Mouse (Mus musculus): ENCODE data around the gene Svs5.
"Not testable (repeated sequence)": the region's sequence is repeated elsewhere in the genome, so short reads cannot be mapped to it uniquely, and the experiment has no call there.

Gene Svs5

DNA sequence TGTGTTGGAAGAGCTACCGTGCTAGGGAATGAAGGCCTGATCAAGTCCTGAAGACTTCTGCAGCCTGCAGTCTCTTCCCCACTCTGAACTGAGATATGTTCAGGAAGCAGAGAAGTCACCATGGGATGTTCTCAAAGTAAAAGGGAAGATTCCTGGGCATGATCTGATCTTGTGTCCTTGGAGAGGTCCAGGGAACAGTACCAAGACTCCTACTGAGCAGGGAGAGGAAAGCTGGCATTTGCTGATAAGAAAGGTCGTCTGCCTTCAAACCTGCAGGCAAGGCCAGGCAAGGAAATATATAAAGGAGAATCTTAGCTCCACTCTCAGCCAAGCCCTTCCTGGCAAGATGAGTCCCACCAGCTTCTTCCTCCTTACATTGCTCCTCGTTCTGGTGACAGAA lies at the start of gene Svs5:
Svs5 (plus strand) TSS at position 301 of the 400 bp plus-strand sequence.
- DNase-seq (ENCODE audit: low read depth, low spot score) = not testable (repeated sequence)

DNA sequence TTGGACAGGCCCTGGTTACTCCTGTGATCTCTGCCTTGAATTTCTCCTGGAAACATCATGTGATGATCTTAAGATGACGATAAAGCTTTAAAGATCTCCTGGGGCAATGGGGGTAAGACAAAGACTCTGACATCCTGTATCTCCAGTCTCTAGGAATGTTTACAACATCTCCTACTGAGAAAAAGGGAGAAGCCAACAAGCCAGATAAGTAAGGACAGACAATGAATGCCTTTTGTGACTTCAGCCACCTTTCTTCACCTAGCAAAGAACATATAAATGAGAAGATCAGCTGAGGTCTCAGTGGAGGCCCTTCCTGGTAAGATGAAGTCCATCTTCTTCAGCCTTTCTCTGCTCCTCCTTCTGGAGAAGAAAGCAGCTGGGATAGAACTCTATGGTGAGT lies 43.6 kb upstream of the Svs5 start, which contains the start of gene Svs3a:
Svs3a (plus strand) TSS at position 301 of the 400 bp plus-strand sequence.
- DNase-seq (ENCODE audit: low read depth, low spot score) = not testable (repeated sequence)

DNA sequence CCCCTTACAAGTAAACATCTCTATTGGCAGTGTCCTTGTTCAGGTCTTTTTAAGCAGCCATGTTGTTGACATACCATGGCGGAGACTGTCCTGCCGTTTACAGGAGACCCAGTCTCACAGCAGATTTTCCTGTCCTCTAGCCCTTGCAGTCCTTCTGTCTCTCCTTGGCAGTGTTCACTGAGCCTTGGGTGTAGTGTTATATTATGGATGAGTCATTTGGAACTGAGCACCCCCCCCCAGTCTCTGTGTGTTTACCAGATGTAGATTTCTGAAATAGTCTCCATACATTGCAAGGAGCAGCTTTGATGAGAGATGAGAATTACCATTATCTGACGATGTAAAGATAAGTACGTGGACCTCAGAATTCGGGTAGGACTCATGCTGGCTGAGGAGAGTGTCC lies 19.9 kb upstream of the Svs5 start:
- DNase-seq (ENCODE audit: low read depth, low spot score) = no peak

DNA sequence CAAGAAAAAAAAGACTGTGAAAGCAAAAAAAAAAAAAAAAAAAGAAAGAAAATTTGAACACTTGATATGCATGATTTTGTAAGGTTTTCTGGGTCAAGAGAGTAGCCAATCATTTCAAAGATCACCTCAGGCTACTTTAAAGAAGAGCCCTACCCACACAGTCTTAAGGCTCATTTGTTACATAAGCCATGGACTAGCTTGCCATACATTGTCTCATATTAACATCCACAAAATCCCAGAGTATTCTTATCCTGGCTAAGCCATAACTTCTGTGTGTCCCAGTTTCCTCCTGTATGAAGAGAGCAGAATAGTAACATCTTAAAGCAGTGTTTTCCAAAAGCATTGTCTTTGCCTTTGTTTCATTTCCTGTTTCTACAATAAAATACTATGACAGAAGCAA lies 17.1 kb upstream of the Svs5 start:
- not testable (repeated sequence) for DNase-seq (ENCODE audit: low read depth, low spot score)

DNA sequence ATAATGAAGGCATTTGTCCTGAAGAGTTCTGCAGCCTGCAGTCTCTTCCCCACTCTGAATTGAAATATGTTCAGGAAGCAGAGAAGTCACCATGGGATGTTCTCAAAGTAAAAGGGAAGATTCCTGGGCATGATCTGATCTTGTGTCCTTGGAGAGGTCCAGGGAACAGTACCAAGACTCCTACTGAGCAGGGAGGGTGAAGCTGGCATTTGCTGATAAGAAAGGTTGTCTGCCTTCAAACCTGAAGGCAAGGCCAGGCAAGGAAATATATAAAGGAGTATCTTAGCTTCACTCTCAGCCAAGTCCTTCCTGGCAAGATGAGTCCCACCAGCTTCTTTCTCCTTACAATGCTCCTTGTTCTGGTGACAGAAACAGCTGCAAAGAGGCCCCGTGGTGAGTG lies 16.1 kb upstream of the Svs5 start, which contains the start of gene Svs6:
Svs6 (plus strand) TSS at position 301 of the 400 bp plus-strand sequence.
- not testable (repeated sequence) for DNase-seq (ENCODE audit: low read depth, low spot score)

DNA sequence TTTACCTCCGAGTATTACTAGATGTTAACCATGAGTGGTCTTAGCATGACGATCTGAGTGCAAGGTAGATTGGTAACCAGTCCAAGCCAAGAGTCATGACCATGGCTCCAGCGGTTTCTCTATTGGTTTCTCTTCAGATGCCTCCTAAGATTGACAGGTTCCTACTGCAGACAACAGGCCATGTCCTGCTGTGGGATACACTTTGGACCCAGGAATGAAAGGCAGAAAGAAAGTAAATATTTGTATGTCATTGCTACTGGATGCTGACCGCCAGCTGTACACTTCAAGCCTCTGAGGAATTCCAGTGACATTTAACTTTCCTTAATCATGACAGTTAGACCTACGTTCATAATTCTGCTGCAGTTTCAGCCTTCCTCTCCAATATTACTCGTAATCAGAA lies 11.6 kb upstream of the Svs5 start:
- no peak for DNase-seq (ENCODE audit: low read depth, low spot score)

DNA sequence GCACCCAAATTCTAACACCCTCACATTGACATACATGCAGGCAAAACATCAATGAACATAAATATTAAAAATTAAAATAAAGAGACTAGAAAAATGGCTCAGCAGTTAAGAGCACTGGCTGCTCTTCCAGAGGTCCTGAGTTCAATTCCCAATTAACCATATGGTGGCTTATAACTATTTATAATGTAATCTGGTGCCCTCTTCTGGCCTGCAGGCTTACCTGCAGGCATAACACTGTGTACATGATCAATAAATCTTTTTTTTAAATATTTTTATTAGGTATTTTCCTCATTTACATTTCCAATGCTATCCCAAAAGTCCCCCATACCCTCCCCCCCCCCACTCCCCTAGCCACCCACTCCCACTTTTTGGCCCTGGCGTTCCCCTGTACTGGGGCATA lies 11.2 kb downstream of the Svs5 start:
- DNase-seq (ENCODE audit: low read depth, low spot score) = not testable (repeated sequence)

DNA sequence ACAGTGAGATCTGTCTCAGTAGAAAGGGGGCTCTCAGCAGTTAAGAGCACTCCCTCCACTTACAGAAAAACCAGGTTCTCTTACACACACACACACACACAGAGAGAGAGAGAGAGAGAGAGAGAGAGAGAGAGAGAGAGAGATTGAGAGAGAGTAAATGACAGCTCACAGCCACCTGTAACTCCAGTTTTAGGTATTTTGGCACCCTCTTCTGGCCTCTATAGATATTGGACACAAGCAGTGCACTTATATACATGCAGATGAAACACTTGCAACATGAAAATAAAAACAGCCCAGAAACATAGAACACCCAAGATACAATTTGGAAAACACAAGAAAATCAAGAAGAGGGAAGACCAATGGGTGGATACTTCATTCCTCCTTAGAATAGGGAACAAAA lies 15.2 kb downstream of the Svs5 start:
- not testable (repeated sequence) for DNase-seq (ENCODE audit: low read depth, low spot score)

DNA sequence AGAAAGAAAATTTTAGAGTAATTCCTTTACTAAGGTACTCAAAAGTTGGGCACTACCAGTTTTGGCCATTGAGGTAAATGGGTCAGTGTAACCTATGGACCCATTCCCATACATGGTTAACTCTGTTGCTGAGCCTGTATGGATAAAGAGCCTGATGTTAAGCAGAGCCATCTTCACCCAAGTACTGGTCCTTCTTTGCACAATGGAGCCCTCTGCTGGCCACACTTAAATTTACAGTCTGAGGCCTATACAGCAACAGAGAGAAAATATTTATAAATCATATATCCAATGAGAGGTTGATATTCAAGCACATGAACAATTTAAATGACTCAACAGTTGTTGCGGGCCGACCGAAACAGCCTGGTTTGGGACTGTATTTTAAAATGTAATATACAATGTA lies 16.4 kb downstream of the Svs5 start:
- DNase-seq (ENCODE audit: low read depth, low spot score) = no peak

DNA sequence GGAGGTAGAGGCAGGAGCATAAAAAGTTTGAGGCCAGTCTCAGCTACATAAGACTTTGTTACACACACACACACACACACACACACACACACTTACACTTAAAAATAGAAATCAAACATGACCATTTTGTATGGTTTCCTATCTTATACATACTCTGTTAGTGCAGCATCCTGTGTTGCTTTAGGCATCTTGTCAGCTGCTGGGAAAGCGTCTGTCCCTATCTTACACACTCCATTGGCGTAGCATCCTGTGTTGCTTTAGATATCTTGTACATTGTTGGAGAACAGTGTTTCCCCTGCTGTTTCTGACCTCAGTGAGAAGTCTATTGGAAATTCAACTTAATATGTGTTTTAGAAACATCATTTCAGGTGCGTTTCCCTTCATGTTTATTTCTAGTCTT lies 20.2 kb downstream of the Svs5 start:
- no peak for DNase-seq (ENCODE audit: low read depth, low spot score)

DNA sequence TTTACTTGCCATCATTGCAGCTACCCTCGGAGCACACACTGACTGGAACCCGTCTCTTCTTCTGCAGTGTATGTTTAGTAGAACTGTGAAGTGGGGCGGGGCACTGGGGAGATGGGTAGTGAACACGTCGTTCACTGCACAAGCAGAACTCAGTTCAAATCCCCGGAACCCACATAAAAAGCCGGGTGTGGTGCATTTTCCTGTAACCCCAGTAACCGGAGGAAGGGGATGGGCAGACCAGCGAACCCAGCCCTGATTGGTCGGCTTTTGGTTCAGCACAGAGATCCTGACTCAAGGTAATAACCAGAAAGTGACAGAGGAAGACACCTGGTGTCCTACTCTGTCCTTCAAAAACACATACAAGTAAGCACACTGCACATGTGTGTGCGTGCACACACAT lies 20.8 kb downstream of the Svs5 start:
- no peak for DNase-seq (ENCODE audit: low read depth, low spot score)

DNA sequence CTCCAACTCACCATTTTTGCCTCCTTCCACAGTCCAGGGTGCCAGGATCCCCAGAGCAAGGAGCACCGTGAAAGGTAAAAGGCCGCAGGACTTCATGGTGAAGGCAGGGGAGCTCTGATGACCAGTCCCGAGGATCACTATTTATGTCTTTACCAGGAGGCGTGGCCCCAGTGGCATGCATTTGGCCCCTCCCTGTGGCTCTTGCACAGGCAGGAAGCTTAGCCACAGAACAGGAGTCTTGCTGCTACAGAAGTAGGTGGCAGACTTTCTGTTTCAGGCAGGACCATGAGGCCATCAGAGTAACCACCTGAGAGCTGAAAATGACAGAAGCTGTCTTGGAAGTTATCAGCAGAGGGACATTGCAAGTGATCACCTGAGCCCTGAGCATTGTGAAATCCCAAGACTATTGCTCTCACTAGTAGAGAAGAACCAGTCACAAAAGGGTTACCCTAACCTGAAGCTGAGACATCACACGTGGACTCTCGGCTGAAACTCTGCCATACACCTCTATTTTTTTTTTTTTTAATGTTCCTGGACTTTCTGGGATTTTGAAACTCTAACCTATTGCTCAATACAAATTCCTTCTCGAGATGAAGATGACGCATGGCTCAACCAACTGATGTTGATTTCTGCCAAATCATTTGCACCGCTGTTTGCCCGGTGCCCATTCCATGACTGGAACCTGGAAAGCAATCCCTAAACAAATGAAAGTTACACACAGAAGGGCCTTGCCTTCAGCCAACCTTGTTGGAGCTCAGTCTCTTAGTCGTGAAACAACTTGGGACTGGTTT lies 23.8 kb downstream of the Svs5 start:
- DNase-seq (ENCODE audit: low read depth, low spot score) = no peak

DNA sequence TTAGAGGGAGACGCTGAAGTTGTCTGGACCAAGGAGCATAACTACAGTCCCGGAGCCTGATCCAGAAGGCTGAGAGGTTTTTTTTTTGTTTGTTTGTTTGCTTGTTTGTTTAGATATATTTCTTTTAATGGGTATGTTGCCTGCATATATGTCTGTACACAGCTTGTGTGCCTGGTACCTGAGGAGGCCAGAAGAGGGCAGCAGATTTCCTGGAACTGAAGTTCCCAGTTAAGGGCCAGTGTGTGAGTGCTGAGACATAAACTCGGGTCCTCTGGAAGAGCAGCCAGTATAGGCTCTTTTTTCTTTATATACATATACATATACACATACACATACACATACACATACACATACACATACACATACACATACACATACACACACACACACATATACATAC lies 25.8 kb downstream of the Svs5 start:
- DNase-seq (ENCODE audit: low read depth, low spot score) = no peak

DNA sequence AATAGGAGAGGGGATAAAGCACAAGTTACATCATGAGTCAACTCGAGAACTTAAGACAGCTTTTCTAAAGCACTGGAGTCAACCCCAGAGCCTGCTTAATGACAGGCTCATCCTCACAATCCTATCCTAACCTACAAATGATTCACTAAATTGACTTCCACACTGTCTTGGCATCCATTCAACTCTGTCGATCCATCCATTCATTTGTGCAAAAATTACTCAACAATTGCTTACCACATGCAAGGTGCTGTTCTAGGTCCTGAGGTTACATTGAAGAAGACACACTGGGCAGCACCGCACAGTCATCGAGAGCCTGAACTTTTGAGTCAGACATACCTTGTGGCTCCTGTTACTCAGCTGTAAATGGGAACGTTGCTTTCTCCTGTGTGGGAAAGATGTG lies 26.5 kb downstream of the Svs5 start:
- DNase-seq (ENCODE audit: low read depth, low spot score) = no peak

DNA sequence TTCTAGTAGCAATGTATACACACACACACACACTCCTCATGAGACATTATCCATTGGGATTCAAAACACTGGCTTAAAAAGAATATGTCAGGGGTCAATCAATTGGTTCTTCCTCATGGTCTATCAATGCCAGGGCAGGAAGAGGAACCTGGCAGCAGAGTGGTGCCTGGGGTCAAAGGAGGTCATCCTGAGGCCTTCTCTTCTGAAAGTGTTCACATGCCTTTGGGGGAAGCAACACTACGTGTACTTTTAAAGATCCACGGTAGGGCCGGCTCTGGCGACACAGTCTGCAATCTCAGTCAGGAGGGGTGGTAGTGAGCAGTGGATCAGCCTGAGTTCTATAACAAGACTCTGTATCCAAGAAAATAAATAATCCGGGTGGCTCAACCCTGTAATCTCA lies 27.1 kb downstream of the Svs5 start:
- no peak for DNase-seq (ENCODE audit: low read depth, low spot score)

DNA sequence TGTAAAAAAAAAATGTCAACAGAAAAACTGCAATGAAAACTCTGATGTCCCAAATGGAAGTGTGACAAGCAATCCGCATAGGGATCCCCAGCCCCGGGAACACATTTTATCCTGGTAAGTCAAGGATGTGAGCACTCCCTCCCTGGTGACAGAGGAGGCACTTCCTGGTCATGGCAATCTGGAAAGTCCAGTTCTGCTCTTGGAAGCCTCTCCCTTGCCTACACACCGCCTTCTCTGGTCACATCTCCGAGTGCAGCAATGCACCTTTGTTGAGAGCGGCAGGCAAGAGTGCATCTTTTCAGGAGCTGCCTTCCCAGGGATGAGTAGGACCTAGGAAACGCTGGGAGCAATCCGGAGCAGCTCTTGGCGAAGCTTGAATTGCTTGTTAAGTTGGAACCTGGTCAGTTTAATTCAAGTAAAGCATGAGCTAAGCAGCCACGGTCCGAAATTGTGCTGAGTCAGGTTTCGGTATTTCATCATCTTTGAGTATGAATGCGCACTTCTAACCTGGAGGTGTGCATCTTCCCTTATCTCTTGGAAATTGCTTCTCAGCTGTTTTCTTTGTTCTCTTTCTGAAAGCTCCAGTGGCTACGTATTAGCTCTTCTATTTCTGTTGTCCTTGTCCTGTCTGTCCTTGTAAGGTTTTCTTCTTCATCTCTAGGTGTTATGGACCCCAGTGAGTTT lies 28.6 kb downstream of the Svs5 start:
- DNase-seq (ENCODE audit: low read depth, low spot score) = no peak

DNA sequence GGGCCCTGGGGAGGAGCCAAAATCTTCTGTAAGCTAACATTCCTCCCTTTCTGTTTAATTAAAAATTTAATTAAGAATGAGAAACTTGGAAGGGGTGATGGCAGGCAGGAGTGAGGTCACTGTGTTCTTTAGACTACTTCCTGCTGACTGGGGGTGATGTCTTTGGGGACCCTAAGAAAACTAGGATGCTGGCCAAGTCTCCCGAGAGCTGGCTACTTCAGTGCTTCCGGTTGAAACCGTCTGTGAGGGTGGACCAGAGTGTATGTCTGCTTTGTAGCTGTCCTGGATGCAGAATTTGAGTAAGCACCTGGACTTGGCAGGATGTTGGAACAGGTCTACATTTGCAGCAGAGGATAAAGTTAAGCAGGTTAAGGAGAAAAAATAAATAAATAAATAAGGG lies 34.4 kb downstream of the Svs5 start:
- DNase-seq (ENCODE audit: low read depth, low spot score) = no peak

DNA sequence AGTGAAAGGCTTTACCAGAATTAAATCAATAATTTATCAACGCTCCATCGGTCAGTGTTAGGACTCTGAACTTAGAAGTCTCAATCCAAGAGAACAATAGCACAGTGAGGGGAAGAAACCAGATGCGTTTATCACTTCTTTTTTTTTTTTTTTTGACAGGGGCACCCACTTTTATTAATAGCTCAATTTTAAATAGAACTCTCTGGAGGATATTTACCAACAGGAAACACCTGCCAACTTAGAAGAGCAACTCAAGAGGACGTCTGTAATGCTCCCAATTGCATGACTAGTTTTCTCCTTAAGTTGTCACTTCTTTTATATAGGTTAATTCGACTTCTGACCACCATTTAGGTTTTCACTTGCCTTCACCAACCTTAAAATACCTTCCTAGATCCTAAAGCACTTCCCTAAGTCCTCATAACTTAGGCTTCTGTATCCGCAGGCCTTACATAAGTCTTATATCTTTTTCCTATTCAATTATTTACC lies 36.1 kb downstream of the Svs5 start:
- no peak for DNase-seq (ENCODE audit: low read depth, low spot score)

DNA sequence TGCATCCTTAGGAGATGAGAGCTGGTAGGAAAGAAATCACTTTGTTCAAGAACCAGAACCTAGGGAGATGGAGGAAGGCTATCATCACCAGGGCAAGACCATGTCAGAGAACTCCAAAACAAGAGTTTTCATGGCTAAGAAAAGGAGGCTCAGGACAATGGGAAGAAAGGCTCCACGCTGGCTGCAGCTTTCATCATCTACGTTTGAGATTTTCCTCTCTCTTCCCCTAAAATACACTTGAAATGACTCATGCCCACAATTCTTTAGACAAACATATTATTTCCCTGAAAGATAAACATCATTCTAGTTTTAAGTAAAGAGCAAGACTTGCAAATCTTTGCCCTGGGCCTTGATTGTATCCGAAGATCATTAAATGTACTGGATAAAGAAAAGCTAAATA lies 38.8 kb downstream of the Svs5 start:
- no peak for DNase-seq (ENCODE audit: low read depth, low spot score)

DNA sequence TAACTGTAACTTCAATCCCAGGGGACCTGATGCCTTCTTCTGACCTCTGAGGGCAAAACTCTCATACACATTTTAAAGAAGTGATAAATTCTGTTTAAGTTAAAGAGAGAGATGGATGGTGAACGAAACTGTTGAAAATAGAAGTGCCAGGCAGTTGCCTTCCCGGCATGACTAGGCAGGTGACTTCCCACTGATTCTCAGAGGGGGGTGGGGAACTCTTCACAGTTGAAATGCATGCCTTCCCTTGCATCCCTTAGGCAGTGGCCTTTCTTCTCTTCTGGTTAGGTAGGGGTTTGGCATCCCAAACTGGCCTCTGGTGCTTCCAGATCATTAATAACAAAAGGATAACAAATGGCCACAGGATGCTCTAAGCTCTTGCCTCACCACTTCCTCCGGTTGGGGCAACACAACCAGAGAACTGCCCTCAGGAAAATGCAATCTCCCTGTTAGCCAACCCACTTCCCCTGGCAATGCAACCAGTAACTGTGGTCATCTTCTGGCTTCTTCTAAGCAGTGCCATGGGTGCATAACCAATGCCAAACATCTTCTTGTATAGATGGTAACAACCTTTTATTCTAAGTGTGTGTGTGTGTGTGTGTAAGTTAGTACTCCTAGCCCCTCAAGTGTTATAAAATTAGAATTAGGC lies 40.0 kb downstream of the Svs5 start:
- DNase-seq (ENCODE audit: low read depth, low spot score) = no peak

DNA sequence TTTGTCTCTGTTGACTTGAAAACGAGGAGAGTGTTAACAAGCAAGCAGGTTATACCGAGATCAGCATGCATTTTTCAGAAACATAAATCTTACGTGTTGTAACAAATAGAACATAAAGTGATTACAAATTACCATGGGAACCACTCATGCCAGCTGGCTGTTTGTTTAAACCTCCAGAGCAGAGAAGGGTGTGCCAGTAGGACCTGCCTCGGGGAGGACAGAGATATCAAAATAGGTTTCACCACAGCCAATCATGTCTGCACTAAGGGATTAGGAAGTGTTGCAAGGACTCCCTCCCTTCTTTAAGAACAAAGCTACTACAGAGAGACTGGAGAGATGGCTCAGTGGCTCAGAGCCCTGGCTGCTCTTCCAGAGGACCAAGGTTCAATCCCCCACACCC lies 40.6 kb downstream of the Svs5 start:
- no peak for DNase-seq (ENCODE audit: low read depth, low spot score)
